Mouse (Mus musculus) forebrain, postnatal 0 days (tissue): ENCODE data around the gene Dusp16. TPM values are rescaled to one million over a fixed set of nuclear protein-coding genes. Genes with fewer than 3 reads are reported as not detected.

ENCODE experiments used
- ATAC-seq: fragments of 200-750 bp; cut with Nextera tagmentation; 2 replicates; pipeline ENCODE4 v1.8.0; 2017; ENCODE audit warnings: mild to moderate bottlenecking, moderate library complexity
- DNase-seq: peaks from one replicate; pipeline ENCODE4 v3.0.0-alpha.2; 2015
- H3K27ac ChIP-seq: fragments of 300-500 bp; sonication (generic); 2 replicates; pipeline ENCODE4 v1.5.1; 2014; ENCODE audit warnings: low read depth, mild to moderate bottlenecking, antibody characterized with exemption, low read length, moderate library complexity, mixed read lengths
- H3K27me3 ChIP-seq: fragments of 300-500 bp; sonication (generic); 2 replicates; pipeline ENCODE4 v1.6.1; 2014; ENCODE audit warnings: mild to moderate bottlenecking, low read length, mixed read lengths; ENCODE audit not compliant: insufficient read depth
- H3K36me3 ChIP-seq: fragments of 300-500 bp; sonication (generic); 2 replicates; pipeline ENCODE4 v1.6.1; 2014; ENCODE audit warnings: mild to moderate bottlenecking, moderate library complexity; ENCODE audit not compliant: insufficient read depth
- H3K4me1 ChIP-seq: fragments of 300-500 bp; sonication (generic); 2 replicates; pipeline ENCODE4 v1.6.1; 2014; ENCODE audit warnings: antibody characterized with exemption; ENCODE audit not compliant: insufficient read depth
- H3K4me2 ChIP-seq: fragments of 300-500 bp; sonication (generic); 2 replicates; pipeline ENCODE4 v1.6.1; 2014; ENCODE audit warnings: low read depth, mild to moderate bottlenecking, moderate library complexity
- H3K4me3 ChIP-seq: fragments of 300-500 bp; sonication (generic); 2 replicates; pipeline ENCODE4 v1.5.1; 2014; ENCODE audit warnings: low read depth, low read length, mixed read lengths
- H3K9ac ChIP-seq: fragments of 300-500 bp; sonication (generic); 2 replicates; pipeline ENCODE4 v1.6.1; 2014; ENCODE audit warnings: mild to moderate bottlenecking
- H3K9me3 ChIP-seq: fragments of 300-500 bp; sonication (generic); 2 replicates; pipeline ENCODE4 v1.6.1; 2016; ENCODE audit warnings: low read length
- CTCF ChIP-seq: sonication (generic); IDR thresholded peaks from 2 replicates; pipeline ENCODE4 v1.5.1; 2016; ENCODE audit warnings: antibody characterized with exemption, control low read depth, low read depth
- WGBS: fragments of 180-500 bp; shearing (Covaris S2); extraction: QIAGEN DNeasy Blood & Tissue Kit; methylation state at CpG from one replicate; pipeline ENCODE4 v1.1.7; 2014; 5-methylcytosine and 5-hydroxymethylcytosine counted together
- polyA plus RNA-seq: library from polyadenylated mRNA; unstranded; fragments of >200 nt; fragmentation: Nextera tagmentation; extraction: Ambion mirVana; gene quantifications from 2 replicates; pipeline ENCODE4 v1.2.1, GENCODE M21; 2015
- total RNA-seq: library from RNA; depleted of rRNA; stranded (reverse); fragments of >200 nt; gene quantifications from 2 replicates; pipeline ENCODE4 v1.2.3, GENCODE M21; 2014

The Dusp16 gene
- total and polyA plus RNA-seq, 2 experiments from 2014 or later: 2.7 to 5.7 TPM

- 66% methylated on average over 3 of the region's 3 CpGs for WGBS
- H3K27ac ChIP-seq: no peak overlapping the region
- H3K4me1 ChIP-seq: no peaks in the 10 kb centered on the region
- H3K36me3 ChIP-seq: no peaks in the 10 kb centered on the region
- DNase-seq (no peak), ATAC-seq (no peak)
- no peak overlapping the region for H3K4me3 ChIP-seq
- no peaks in the 10 kb centered on the region for H3K9me3 ChIP-seq
- H3K4me2 ChIP-seq: no peak overlapping the region
- H3K27me3 ChIP-seq: no peaks in the 10 kb centered on the region
- H3K9ac ChIP-seq: no peak overlapping the region
- no peak for TF ChIP-seq CTCF
These were observed 55.6 kb downstream of the Dusp16 start for GRCm38 (mm10) chr6:134736853-134737252.

GRCm38 (mm10) chr6:134733800-134734221 is 58.6 kb downstream of the Dusp16 start:
- Histone ChIP-seq H3K27ac (no peak overlapping the region), H3K4me2 (no peak overlapping the region), H3K27me3 (no peaks in the 10 kb centered on the region), H3K9me3 (no peaks in the 10 kb centered on the region), H3K4me1 (no peaks in the 10 kb centered on the region), H3K4me3 (no peak overlapping the region), H3K36me3 (no peaks in the 10 kb centered on the region), H3K9ac (no peak overlapping the region)
- DNase-seq: no peak
- WGBS: 49% methylated on average over 5 of the region's 5 CpGs
- peak; percentile 56; the same call in 1 of the 2 replicates for ATAC-seq
- TF ChIP-seq CTCF: no peak

DNA sequence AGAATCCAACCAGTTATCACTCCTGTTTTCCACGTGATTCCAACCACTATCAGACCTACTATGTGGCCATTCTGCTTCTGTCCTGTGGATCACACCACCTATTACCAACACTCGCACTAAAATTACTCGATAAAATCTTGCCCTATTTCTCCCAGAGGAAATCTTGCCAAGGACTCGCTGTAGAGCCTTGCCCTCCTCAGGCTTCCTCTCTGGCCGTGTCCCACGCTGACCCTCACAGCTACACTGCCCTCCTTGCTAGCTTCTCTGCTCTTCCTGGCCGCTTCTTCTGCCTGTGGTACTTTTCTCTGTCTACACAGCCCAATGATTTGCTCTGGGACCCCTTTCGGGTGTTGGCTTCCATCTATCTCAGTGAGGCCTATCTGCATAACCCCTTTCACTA is 59.6 kb downstream of the Dusp16 start:
- Histone ChIP-seq H3K27me3 (no peaks in the 10 kb centered on the region), H3K4me1 (no peaks in the 10 kb centered on the region), H3K9ac (no peak overlapping the region), H3K4me2 (no peak overlapping the region), H3K27ac (no peak overlapping the region), H3K9me3 (no peaks in the 10 kb centered on the region), H3K36me3 (no peaks in the 10 kb centered on the region), H3K4me3 (no peak overlapping the region)
- 92% methylated on average over 8 of the region's 8 CpGs for WGBS
- TF ChIP-seq CTCF: no peak
- ATAC-seq (no peak), DNase-seq (no peak)

- Histone ChIP-seq H3K4me2 (no peak overlapping the region), H3K27me3 (no peaks in the 10 kb centered on the region), H3K4me3 (no peak overlapping the region), H3K36me3 (no peaks in the 10 kb centered on the region), H3K9ac (no peak overlapping the region), H3K27ac (no peak overlapping the region), H3K4me1 (no peaks in the 10 kb centered on the region), H3K9me3 (no peaks in the 10 kb centered on the region)
- DNase-seq (no peak), ATAC-seq (no peak)
- TF ChIP-seq CTCF: no peak
- WGBS: 96% methylated on average over 3 of the region's 3 CpGs
These were observed 61.4 kb downstream of the Dusp16 start for GRCm38 (mm10) chr6:134730978-134731377.

DNA sequence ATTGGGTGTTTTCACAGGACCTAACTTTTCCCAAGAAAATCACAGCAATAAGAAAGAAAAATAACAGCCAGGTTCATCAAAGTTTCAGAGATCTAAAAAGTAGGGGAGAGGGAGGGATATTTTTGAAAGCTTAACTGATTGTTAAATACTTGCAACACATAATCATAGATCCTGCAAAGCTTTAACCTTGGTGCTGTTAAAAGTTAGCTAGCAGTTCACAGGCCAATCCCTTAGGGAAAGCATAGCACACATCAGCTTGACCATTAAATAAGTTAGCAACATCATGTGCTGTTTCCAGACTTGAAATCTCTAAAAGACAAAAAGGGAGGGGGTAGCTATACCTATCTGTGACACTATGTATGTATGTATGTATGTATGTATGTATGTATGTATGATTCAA is 67.0 kb downstream of the Dusp16 start:
- Histone ChIP-seq H3K36me3 (no peaks in the 10 kb centered on the region), H3K4me1 (no peaks in the 10 kb centered on the region), H3K4me2 (no peak overlapping the region), H3K4me3 (no peak overlapping the region), H3K9me3 (no peaks in the 10 kb centered on the region), H3K9ac (no peak overlapping the region), H3K27me3 (no peaks in the 10 kb centered on the region), H3K27ac (no peak overlapping the region)
- TF ChIP-seq CTCF: no peak
- no peak for DNase-seq
- no peak for ATAC-seq

DNA sequence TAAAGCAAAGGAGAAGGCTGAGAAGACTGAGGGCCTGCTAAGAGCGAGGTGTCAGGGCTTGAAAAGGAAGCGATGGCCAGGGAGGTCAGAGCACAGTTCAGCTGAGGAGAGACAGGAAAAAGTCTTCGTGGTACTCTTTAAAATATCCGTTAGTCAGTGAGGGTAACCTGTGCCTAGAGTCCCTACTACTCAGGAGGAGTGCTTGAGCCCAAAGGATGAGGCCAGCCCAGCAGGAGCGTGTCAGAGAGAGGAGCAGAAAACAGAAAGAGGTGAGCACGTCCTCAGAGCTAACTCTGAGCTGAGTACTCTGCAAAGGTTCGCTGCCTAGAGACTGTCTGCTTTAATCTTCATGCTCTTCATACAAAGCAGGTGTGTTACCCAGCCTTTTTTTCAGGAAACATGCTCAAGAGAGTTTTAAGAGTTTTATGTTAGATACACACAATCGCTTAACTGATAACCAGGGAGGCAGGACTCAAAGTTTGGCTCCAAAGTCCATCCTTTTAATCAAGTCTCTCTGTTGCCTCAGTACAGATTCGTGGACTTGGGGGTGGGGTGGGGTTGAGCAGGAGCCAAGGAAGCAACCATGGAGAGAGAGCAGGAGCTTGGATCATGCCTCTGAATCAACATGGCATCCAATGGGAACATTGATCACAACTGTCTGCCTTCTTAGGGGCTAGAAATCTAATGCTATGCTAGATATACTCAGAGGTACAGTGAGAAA is 68.4 kb downstream of the Dusp16 start:
- Histone ChIP-seq H3K4me3 (no peak overlapping the region), H3K4me1 (no peaks in the 10 kb centered on the region), H3K4me2 (no peak overlapping the region), H3K27me3 (no peaks in the 10 kb centered on the region), H3K36me3 (no peaks in the 10 kb centered on the region), H3K27ac (no peak overlapping the region), H3K9me3 (no peaks in the 10 kb centered on the region), H3K9ac (no peak overlapping the region)
- DNase-seq (no peak), ATAC-seq (no peak)
- WGBS: 90% methylated on average over 9 of the region's 9 CpGs
- TF ChIP-seq CTCF: no peak

GRCm38 (mm10) chr6:134723326-134723725 is 69.1 kb downstream of the Dusp16 start:
- WGBS: 83% methylated on average over 7 of the region's 7 CpGs
- Histone ChIP-seq H3K27ac (no peak overlapping the region), H3K4me2 (no peak overlapping the region), H3K9me3 (no peaks in the 10 kb centered on the region), H3K9ac (no peak overlapping the region), H3K4me3 (no peak overlapping the region), H3K27me3 (no peaks in the 10 kb centered on the region), H3K36me3 (no peaks in the 10 kb centered on the region), H3K4me1 (no peaks in the 10 kb centered on the region)
- ATAC-seq (no peak), DNase-seq (no peak)
- no peak for TF ChIP-seq CTCF

DNA sequence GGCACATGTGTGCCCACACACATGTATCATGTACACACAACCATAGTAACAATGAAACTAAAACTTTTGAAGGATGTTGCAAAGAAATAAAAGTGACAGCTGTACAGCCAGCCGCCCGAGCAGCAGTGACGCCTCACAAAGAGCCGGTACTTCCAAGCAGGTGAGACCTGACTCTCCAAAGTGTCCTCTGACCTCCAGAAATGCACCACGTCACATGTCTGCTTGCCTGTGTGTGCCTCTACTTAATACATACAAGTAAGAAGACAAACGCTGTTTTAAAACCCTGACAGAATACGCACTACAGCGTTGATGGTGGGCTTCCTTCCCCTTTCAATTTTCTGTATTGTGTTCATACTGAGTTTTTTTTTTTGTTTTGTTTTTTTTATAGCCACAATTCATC is 69.5 kb downstream of the Dusp16 start:
- H3K4me3 ChIP-seq: no peak overlapping the region
- no peaks in the 10 kb centered on the region for H3K27me3 ChIP-seq
- H3K4me1 ChIP-seq: no peaks in the 10 kb centered on the region
- 82% methylated on average over 8 of the region's 8 CpGs for WGBS
- no peak overlapping the region for H3K4me2 ChIP-seq
- ATAC-seq (no peak), DNase-seq (no peak)
- H3K9me3 ChIP-seq: no peaks in the 10 kb centered on the region
- H3K9ac ChIP-seq: no peak overlapping the region
- no peak overlapping the region for H3K27ac ChIP-seq
- TF ChIP-seq CTCF: no peak
- H3K36me3 ChIP-seq: no peaks in the 10 kb centered on the region
